Mouse (Mus musculus) small intestine, adult 2 months (tissue): ENCODE measurements at regions not wholly inside any gene's neighbourhood (a gene's known extent, or its start where the extent isn't known, plus 50 kb on each side); places are given as distances from the start of the nearest gene placed in this dataset.

Experiments used
- H3K27ac ChIP-seq: fragments of 200-500 bp; 2 replicates; pipeline ENCODE4 v1.5.1; 2012; ENCODE audit warnings: low read depth, low read length, control low read depth, inconsistent platforms; ENCODE audit not compliant: insufficient read depth
- H3K27me3 ChIP-seq: fragments of 200-500 bp; 2 replicates; pipeline ENCODE4 v1.6.1; 2012; ENCODE audit warnings: mild to moderate bottlenecking, moderate library complexity, low read length, inconsistent platforms; ENCODE audit not compliant: control insufficient read depth, insufficient read depth
- H3K36me3 ChIP-seq: fragments of 200-500 bp; 2 replicates; pipeline ENCODE4 v1.6.1; 2012; ENCODE audit warnings: mild to moderate bottlenecking, low read length, control low read depth, inconsistent platforms; ENCODE audit not compliant: control insufficient read depth, insufficient read depth
- H3K4me1 ChIP-seq: fragments of 200-500 bp; 2 replicates; pipeline ENCODE4 v1.6.1; 2012; ENCODE audit warnings: low read length, inconsistent platforms, mixed read lengths; ENCODE audit not compliant: control insufficient read depth, insufficient read depth, insufficient read length
- H3K4me3 ChIP-seq: fragments of 200-500 bp; 2 replicates; pipeline ENCODE4 v1.5.1; 2012; ENCODE audit warnings: low read depth, mild to moderate bottlenecking, control low read depth, inconsistent platforms, low read length, moderate library complexity
- CTCF ChIP-seq: fragments of 200-500 bp; IDR thresholded peaks from 2 replicates; pipeline ENCODE4 v1.5.1; 2012; ENCODE audit warnings: low read depth, mild to moderate bottlenecking, control low read depth, inconsistent platforms, low read length, moderate library complexity, mixed read lengths; ENCODE audit not compliant: insufficient replicate concordance, insufficient read length; ENCODE audit errors: extremely low read depth
- POLR2A ChIP-seq: fragments of 200-500 bp; IDR thresholded peaks from 2 replicates; pipeline ENCODE4 v1.6.1; 2012; ENCODE audit warnings: low read depth, mild to moderate bottlenecking, control low read depth, inconsistent platforms, low read length, moderate library complexity
- WGBS: fragments of 180-500 bp; shearing (Covaris S2); methylation state at CpG from one replicate; pipeline ENCODE4 v1.1.7; 2018; 5-methylcytosine and 5-hydroxymethylcytosine counted together

DNA sequence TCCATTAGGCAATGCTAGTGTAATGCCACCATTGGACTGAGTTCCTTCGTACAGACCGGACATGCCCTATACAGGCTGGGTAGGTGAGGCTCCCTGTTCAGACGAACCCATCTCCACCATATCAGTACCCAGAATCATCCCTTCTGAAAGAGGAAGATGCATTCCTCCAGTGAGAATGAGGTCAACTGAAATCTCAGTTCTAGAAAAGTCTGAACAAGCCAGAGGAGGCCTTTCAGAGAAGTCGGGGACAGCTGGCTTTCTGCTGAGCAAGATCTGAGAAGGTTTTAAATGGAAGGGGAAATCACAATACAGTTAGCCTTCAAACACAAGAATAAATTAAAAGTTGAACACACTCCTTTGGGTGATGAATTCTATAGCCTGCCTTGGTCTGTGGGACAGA, 145.5 kb upstream of the Jmjd1c start:
- Histone ChIP-seq H3K27me3 (no peaks in the 10 kb centered on the region), H3K36me3 (no peaks in the 10 kb centered on the region), H3K27ac (no peak overlapping the region), H3K4me3 (no peak overlapping the region), H3K4me1 (peaks cover 18% of the 10 kb centered on the region; the same call in 1 of the 2 replicates)
- 87% methylated on average over 4 of the region's 4 CpGs for WGBS
- no peak for TF ChIP-seq POLR2A
- TF ChIP-seq CTCF, result no peak

DNA sequence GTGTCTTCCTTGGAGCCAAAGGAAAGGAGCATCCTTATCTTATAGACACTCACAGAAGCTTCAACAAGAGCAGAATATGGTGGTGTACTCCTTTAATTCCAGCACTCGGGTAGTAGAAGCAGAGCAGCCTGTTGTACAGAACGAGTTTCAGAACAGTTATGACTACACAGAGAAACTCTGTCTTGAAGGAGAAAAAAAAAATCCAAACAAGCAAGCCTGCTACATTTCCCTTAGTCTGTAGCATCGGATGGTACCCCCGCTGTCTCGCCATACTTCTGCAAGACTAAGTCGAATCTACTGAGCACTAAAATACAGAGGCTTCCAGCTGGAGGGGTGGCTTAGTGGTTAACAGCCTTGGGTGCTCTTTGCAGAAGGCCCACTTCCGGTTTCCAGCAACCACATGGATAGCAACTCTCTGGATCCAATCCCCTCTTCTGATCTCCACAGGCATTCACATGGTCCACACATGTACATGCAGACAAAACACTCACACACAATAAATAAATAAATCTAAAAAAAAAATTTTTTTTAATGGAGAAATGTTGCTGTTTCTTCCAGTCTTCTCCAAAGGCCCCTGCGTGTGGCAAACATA, 144.6 kb upstream of the Jmjd1c start:
- 85% methylated on average over 8 of the region's 8 CpGs for WGBS
- TF ChIP-seq CTCF (no peak), POLR2A (no peak)
- Histone ChIP-seq H3K4me1 (peaks cover 16% of the 10 kb centered on the region; the same call in 1 of the 2 replicates), H3K4me3 (no peak overlapping the region), H3K36me3 (no peaks in the 10 kb centered on the region), H3K27ac (no peak overlapping the region), H3K27me3 (no peaks in the 10 kb centered on the region)

DNA sequence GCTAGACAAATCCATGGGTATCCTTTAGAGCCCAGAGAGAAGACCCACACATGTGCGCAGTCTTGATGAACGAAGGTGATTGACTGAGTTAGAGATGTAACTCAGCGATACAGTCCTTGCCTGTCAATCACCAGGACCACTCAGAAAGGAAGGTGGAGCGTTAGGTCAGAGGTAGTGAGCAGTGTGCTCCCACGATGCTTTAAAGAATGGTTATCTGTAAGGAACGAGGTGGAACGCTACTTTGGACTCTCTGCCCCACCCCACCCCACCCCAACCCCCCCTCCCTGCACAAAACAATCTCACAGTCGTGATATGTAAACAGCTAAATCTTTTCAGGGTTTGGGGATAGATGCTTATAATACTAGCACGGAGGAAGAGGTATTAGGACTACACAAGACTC, 144.0 kb upstream of the Jmjd1c start:
- H3K27me3 ChIP-seq, result no peaks in the 10 kb centered on the region
- no peaks in the 10 kb centered on the region for H3K36me3 ChIP-seq
- H3K27ac ChIP-seq, result no peak overlapping the region
- peaks cover 12% of the 10 kb centered on the region; the same call in 1 of the 2 replicates for H3K4me1 ChIP-seq
- H3K4me3 ChIP-seq, result no peak overlapping the region
- TF ChIP-seq CTCF (no peak), POLR2A (no peak)
- WGBS, result 34% methylated on average over 9 of the region's 9 CpGs

DNA sequence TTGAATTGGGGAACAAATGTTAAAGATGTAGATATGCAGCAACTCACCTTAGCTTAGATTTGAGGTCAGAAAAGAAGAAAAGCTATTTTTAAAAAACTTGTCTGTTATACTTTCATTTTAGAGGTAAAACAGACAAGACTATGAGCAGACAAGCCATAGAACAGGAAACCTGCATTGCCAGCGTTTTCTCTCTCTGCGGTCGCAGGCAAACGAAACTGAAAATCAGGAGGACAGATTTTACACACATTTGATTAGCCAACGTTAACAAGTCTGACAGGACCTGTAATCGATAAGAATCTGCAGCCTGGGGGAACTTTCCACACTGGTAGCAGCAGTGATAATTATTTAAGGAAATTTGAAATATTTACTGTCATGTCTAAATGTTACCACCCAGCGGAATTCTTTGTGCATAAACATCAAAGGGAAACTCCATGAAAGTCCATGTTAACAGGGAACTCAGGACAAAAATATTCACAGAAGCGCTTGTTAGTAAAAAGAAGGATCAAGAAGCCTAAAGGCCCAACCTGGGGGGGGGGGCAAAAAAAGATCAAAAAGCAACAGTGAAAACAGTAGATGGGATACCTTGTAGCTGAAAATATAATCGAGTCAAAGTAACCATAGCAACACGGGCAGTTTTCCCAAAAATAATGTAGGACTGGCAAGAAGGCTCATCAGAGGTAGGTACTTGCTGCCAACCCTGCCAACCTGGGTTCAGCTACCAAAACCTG, 142.5 kb upstream of the Jmjd1c start:
- Histone ChIP-seq H3K27me3 (no peaks in the 10 kb centered on the region), H3K4me3 (no peak overlapping the region), H3K27ac (peak overlapping the region; percentile 12; the same call in 1 of the 2 replicates), H3K36me3 (no peaks in the 10 kb centered on the region), H3K4me1 (peaks cover 12% of the 10 kb centered on the region; the same call in 1 of the 2 replicates)
- TF ChIP-seq CTCF, result no peak
- no peak for TF ChIP-seq POLR2A
- WGBS, result 31% methylated on average over 10 of the region's 10 CpGs

DNA sequence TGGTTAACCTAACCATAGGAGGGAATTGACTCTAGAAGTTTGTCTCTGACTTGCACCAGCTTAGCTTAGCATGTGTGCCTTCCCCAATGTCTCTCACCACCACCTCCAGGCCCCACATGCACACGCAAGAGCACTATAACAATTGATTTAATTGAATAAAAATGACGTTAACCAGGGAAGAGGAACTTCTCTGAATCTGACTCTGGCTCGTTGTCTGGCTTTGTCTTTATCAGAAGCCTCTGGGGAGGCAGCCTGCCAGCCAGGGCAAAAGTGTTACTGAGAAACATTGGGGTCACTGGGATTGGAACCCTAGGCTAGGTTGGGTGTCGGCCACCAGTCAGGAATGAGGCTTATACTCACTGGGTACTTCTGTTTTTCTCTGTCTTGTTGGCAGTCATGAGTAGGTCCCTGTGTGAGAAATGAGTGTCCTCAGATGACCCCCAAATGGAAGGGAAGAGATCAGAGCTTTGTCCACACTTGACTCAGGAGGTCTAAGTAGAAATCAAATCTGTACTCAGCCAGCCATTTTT, 141.9 kb upstream of the Jmjd1c start:
- Histone ChIP-seq H3K27ac (peak overlapping the region; percentile 12; the same call in 1 of the 2 replicates), H3K36me3 (no peaks in the 10 kb centered on the region), H3K27me3 (no peaks in the 10 kb centered on the region), H3K4me1 (peaks cover 12% of the 10 kb centered on the region; the same call in 1 of the 2 replicates), H3K4me3 (no peak overlapping the region)
- WGBS, result 29% methylated on average over 4 of the region's 4 CpGs
- TF ChIP-seq CTCF (no peak), POLR2A (no peak)

DNA sequence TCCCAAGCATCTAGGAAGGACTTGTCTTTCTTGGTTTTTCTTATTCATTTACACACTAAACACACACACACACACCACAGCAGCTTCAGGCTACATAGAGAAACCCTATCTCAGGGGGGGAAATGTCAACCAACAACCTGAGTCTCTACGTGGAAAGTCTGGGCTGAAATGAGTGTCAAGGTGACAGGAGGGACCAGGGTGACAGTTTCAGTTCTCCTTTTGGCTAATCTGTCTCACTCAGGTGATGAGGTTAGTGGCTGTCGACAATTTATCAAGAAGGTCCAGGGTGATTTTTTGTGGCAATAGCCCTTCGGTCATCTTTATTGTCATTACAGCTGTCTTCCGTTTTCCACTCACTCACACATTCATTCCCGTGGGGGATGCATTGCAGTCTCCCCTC, 140.5 kb upstream of the Jmjd1c start:
- 76% methylated on average over 5 of the region's 5 CpGs for WGBS
- H3K36me3 ChIP-seq, result no peaks in the 10 kb centered on the region
- H3K4me3 ChIP-seq, result no peak overlapping the region
- H3K27ac ChIP-seq, result no peak overlapping the region
- TF ChIP-seq CTCF, result no peak
- no peak for TF ChIP-seq POLR2A
- no peaks in the 10 kb centered on the region for H3K27me3 ChIP-seq
- H3K4me1 ChIP-seq, result peaks cover 12% of the 10 kb centered on the region; the same call in 1 of the 2 replicates

DNA sequence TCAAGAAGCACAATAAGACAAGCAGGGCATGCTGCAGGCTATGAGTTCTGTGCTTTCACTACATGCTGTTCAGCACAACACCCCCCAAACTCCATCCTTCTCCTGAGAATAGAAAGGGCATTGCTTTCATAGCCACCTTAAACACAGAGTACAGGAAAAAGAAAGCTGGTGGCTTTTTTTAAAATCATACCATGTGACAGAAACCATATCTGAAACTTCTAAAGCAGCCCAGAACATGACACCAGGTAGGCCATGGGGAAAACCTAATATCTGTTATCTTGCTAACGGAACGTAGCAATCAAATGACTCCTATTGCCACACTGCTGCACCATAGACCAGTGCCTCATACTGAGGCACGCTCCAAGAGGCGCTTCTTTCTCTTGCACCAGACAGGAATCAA, 139.3 kb upstream of the Jmjd1c start:
- no peak for TF ChIP-seq CTCF
- no peak for TF ChIP-seq POLR2A
- WGBS, result 78% methylated on average over 4 of the region's 4 CpGs
- Histone ChIP-seq H3K4me1 (peaks cover 12% of the 10 kb centered on the region; the same call in 1 of the 2 replicates), H3K36me3 (no peaks in the 10 kb centered on the region), H3K4me3 (no peak overlapping the region), H3K27ac (no peak overlapping the region), H3K27me3 (no peaks in the 10 kb centered on the region)

DNA sequence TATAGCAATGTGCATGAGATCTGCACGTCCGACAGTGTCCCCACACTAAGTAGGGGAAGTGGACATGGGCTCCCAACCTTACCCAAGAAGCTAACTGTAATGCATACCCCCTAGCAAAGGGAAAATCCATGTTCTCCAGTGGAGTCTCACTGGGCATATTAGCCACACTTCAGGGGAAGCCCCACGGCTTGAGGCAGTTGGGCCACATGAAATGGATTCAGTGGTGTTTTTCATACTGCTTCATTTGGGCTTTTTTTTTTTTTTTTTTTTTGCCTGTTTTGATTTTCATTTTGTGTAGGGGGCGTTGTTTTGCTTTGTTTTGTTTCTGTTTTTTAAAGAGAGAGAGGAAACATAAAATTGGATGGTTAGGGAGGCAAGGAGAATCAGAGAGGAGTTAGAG, 138.6 kb upstream of the Jmjd1c start:
- 88% methylated on average over 4 of the region's 4 CpGs for WGBS

More for the DNA sequence above, 138.6 kb upstream of the Jmjd1c start:
- no peak overlapping the region for H3K4me3 ChIP-seq
- H3K27ac ChIP-seq, result no peak overlapping the region
- no peaks in the 10 kb centered on the region for H3K36me3 ChIP-seq
- no peak for TF ChIP-seq CTCF
- H3K27me3 ChIP-seq, result no peaks in the 10 kb centered on the region
- H3K4me1 ChIP-seq, result peaks cover 9% of the 10 kb centered on the region; the same call in 1 of the 2 replicates
